Mouse (Mus musculus): ENCODE measurements around the gene 1700003E16Rik. TPM values are rescaled to one million over a fixed set of nuclear protein-coding genes. Genes with fewer than 3 reads are reported as not detected.

The 1700003E16Rik gene
- polyA plus RNA-seq, 1 experiment from 2014 or later = 8.1 TPM

GRCm38 (mm10) chr6:83165607-83166242 is 9.5 kb downstream of the 1700003E16Rik start, which contains the start of gene Dctn1:
Gene Dctn1, plus strand, starts transcription at chr6:83165920.
- no peaks in the 10 kb centered on the region for H3K36me3 ChIP-seq
- no peaks in the 10 kb centered on the region for H3K9me3 ChIP-seq
- WGBS = under 1% methylated on average over 48 of the region's 58 CpGs
- H3K4me1 ChIP-seq = peaks cover 43% of the 10 kb centered on the region
- H3K4me2 ChIP-seq = peak within 1 kb of the TSS; percentile 69
- peak within 1 kb of the TSS; percentile 79 for H3K27ac ChIP-seq
- ATAC-seq (ENCODE audit: borderline replicate concordance, extremely low read depth, low FRiP score, low TSS enrichment) = peak; percentile 86
- peak within 1 kb of the TSS; percentile 93 for H3K4me3 ChIP-seq
- H3K9ac ChIP-seq = peak within 1 kb of the TSS; percentile 96
- H3K27me3 ChIP-seq = peaks cover 26% of the 10 kb centered on the region

- peak overlapping the region; percentile 96 for H3K9ac ChIP-seq
- peak overlapping the region; percentile 69 for H3K4me2 ChIP-seq
- H3K4me1 ChIP-seq = peaks cover 40% of the 10 kb centered on the region
- H3K9me3 ChIP-seq = no peaks in the 10 kb centered on the region
- peak overlapping the region; percentile 93 for H3K4me3 ChIP-seq
- peak overlapping the region; percentile 79; the same call in 1 of the 2 replicates for H3K27ac ChIP-seq
- H3K36me3 ChIP-seq = no peaks in the 10 kb centered on the region
- H3K27me3 ChIP-seq = peaks cover 21% of the 10 kb centered on the region
- ATAC-seq (ENCODE audit: borderline replicate concordance, extremely low read depth, low FRiP score, low TSS enrichment) = no peak
- under 1% methylated on average over 12 of the region's 12 CpGs for WGBS
Measured at GRCm38 (mm10) chr6:83166243-83166630, 10.0 kb downstream of the 1700003E16Rik start.

- Histone ChIP-seq H3K4me2 (no peak overlapping the region), H3K36me3 (no peaks in the 10 kb centered on the region; the same call in 1 of the 2 replicates), H3K9ac (no peak overlapping the region), H3K27ac (no peak overlapping the region), H3K4me1 (peaks cover 22% of the 10 kb centered on the region), H3K9me3 (no peaks in the 10 kb centered on the region), H3K4me3 (no peak overlapping the region), H3K27me3 (no peaks in the 10 kb centered on the region)
- 59% methylated on average over 5 of the region's 5 CpGs for WGBS
- no peak for ATAC-seq (ENCODE audit: borderline replicate concordance, extremely low read depth, low FRiP score, low TSS enrichment)
Measured at GRCm38 (mm10) chr6:83169872-83170271, 13.7 kb downstream of the 1700003E16Rik start.

DNA sequence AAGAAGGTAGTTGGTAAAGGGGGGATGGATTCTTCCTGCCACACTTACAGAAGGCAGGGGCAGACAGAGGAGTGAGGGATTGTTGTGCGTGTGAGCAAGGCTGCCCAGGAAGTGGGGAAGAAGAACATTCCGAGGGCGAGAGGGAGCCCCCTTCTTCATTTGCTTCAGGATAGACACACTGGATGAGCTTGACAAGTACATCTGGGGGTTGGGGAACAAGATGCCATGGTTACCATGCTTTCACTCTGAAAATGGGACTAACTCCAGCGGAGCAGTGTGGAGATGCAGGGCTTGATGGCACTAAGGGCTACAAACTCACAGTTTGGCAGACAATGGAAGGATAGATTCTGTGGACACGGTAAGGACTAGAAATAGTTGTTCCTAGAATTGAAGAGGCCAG is 14.9 kb downstream of the 1700003E16Rik start:
- ATAC-seq (ENCODE audit: borderline replicate concordance, extremely low read depth, low FRiP score, low TSS enrichment) = no peak
- no peak overlapping the region for H3K4me2 ChIP-seq
- no peak overlapping the region for H3K4me3 ChIP-seq
- H3K27me3 ChIP-seq = no peaks in the 10 kb centered on the region
- H3K9ac ChIP-seq = no peak overlapping the region
- no peak overlapping the region for H3K27ac ChIP-seq
- H3K4me1 ChIP-seq = peaks cover 17% of the 10 kb centered on the region
- H3K9me3 ChIP-seq = no peaks in the 10 kb centered on the region
- WGBS = 71% methylated on average over 5 of the region's 5 CpGs
- H3K36me3 ChIP-seq = no peaks in the 10 kb centered on the region; the same call in 1 of the 2 replicates

GRCm38 (mm10) chr6:83172240-83172920 is 16.2 kb downstream of the 1700003E16Rik start:
- 66% methylated on average over 9 of the region's 9 CpGs for WGBS

GRCm38 (mm10) chr6:83175996-83176395 is 19.8 kb downstream of the 1700003E16Rik start:
- no peak overlapping the region for H3K27ac ChIP-seq
- no peak overlapping the region for H3K4me2 ChIP-seq
- no peak for ATAC-seq (ENCODE audit: borderline replicate concordance, extremely low read depth, low FRiP score, low TSS enrichment)
- H3K4me1 ChIP-seq = peaks cover 11% of the 10 kb centered on the region; the same call in 1 of the 2 replicates
- H3K9me3 ChIP-seq = no peaks in the 10 kb centered on the region
- no peaks in the 10 kb centered on the region for H3K27me3 ChIP-seq
- WGBS = 81% methylated on average over 8 of the region's 8 CpGs
- no peak overlapping the region for H3K9ac ChIP-seq
- no peaks in the 10 kb centered on the region; the same call in 1 of the 2 replicates for H3K36me3 ChIP-seq
- H3K4me3 ChIP-seq = no peak overlapping the region

More at GRCm38 (mm10) chr6:83172240-83172920, 16.2 kb downstream of the 1700003E16Rik start:
- Histone ChIP-seq H3K9me3 (no peaks in the 10 kb centered on the region), H3K36me3 (no peaks in the 10 kb centered on the region; the same call in 1 of the 2 replicates), H3K4me1 (peaks cover 6% of the 10 kb centered on the region; the same call in 1 of the 2 replicates), H3K9ac (no peak overlapping the region), H3K27ac (no peak overlapping the region), H3K27me3 (no peaks in the 10 kb centered on the region), H3K4me3 (no peak overlapping the region), H3K4me2 (no peak overlapping the region)
- ATAC-seq (ENCODE audit: borderline replicate concordance, extremely low read depth, low FRiP score, low TSS enrichment) = no peak

- WGBS = 23% methylated on average over 12 of the region's 12 CpGs
- Histone ChIP-seq H3K4me3 (peak overlapping the region; percentile 22), H3K4me2 (peak overlapping the region; percentile 42), H3K27me3 (no peaks in the 10 kb centered on the region), H3K9me3 (no peaks in the 10 kb centered on the region), H3K27ac (no peak overlapping the region), H3K36me3 (peaks cover 22% of the 10 kb centered on the region), H3K4me1 (peaks cover 11% of the 10 kb centered on the region; the same call in 1 of the 2 replicates), H3K9ac (0 out of 2 replicates have a peak overlapping the region, but pooled peaks have one; percentile 23)
- peak; percentile 74 for ATAC-seq (ENCODE audit: borderline replicate concordance, extremely low read depth, low FRiP score, low TSS enrichment)
Measured at GRCm38 (mm10) chr6:83179390-83180117, 23.4 kb downstream of the 1700003E16Rik start.

GRCm38 (mm10) chr6:83180605-83181004 is 24.4 kb downstream of the 1700003E16Rik start:
- H3K36me3 ChIP-seq = peaks cover 22% of the 10 kb centered on the region
- no peak overlapping the region for H3K27ac ChIP-seq
- peaks cover 15% of the 10 kb centered on the region for H3K4me1 ChIP-seq
- H3K9me3 ChIP-seq = no peaks in the 10 kb centered on the region
- 69% methylated on average over 6 of the region's 6 CpGs for WGBS
- ATAC-seq (ENCODE audit: borderline replicate concordance, extremely low read depth, low FRiP score, low TSS enrichment) = no peak
- no peaks in the 10 kb centered on the region for H3K27me3 ChIP-seq
- no peak overlapping the region for H3K4me3 ChIP-seq
- no peak overlapping the region for H3K9ac ChIP-seq
- H3K4me2 ChIP-seq = no peak overlapping the region

DNA sequence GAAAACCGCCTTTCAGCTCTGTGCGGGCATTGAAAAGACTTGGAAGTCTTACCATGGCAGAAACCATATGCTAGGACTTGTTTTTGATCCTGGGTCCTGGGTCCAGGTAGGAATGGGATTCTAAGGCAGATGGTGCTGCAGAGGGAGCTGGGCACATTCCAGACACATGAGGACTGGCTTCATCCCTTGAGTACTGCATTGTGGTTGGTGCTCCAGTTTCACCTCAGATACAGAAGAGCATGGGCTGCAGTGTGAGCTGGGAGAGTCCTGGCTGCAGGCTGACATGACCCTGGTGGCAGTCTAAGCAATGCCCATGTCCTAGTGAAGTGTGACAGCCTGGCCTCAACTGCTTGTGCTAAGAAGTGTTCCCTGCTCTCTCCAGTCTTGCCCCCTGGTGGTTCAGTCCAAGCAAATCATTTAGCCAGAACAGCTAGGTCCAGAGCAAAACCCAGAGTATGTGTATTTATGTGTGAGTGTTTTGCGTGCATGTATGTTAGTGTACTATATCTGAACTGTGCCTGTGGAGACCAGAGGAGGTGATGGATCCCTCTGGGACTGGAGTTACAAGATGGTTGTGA is 28.7 kb downstream of the 1700003E16Rik start:
- Histone ChIP-seq H3K27me3 (no peaks in the 10 kb centered on the region), H3K36me3 (peaks cover 27% of the 10 kb centered on the region), H3K9ac (no peak overlapping the region), H3K27ac (no peak overlapping the region), H3K9me3 (no peaks in the 10 kb centered on the region), H3K4me1 (peaks cover 12% of the 10 kb centered on the region), H3K4me2 (no peak overlapping the region), H3K4me3 (no peak overlapping the region)
- 90% methylated on average over 3 of the region's 3 CpGs for WGBS
- no peak for ATAC-seq (ENCODE audit: borderline replicate concordance, extremely low read depth, low FRiP score, low TSS enrichment)

DNA sequence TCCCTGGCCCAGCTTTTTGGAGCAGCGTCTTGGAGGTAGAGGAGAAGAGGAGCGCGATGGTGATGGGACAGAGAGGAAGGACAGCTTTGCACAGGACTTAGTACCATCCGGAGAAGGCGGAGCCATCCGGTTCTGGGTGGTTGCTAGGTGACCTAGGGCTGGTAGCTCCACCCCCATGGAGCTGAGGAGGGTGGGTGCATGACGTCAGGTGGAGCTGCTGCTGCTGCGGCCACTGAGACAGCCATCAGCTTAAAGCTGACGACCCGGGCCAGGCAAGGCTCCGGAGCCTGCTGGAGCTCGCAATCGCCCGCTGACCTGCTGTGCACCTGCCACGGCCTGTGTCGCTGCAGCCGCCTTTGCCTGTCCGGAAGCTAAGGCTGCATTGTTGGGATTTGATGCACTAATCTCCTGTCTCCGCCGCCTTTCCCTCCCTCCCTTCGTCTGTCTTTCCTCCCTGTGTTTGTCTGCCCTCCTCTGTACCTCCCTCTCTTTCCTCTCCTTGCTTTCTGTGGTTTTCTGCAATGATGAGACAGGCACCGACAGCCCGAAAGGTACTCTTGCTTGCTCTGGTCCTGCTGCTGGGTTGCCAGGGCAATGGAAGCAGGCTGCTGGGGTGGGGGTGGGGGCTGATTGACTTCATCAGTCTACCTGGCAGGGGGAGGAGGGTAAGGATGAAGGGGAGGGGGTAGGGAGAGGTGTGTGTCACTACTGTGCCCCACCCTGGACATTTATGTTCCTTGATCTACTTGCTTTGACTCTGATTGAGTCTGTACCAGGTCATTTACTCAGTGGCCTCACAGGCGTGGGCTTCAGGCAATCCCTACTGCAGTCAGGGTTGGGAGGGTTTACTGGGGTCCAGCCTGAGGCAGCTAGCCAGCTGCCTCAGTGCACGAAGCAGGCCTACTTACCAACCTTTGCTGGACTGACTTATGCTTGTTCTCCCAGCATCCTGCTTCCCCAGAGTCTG is 30.0 kb downstream of the 1700003E16Rik start:
- H3K27ac ChIP-seq = no peak overlapping the region
- no peaks in the 10 kb centered on the region for H3K27me3 ChIP-seq
- WGBS = 20% methylated on average over 25 of the region's 25 CpGs
- peak; percentile 76; the same call in 1 of the 2 replicates for ATAC-seq (ENCODE audit: borderline replicate concordance, extremely low read depth, low FRiP score, low TSS enrichment)
- H3K9me3 ChIP-seq = no peaks in the 10 kb centered on the region
- peaks cover 12% of the 10 kb centered on the region for H3K4me1 ChIP-seq
- no peak overlapping the region for H3K9ac ChIP-seq
- H3K4me2 ChIP-seq = peak overlapping the region; percentile 31; the same call in 1 of the 2 replicates
- peaks cover 39% of the 10 kb centered on the region for H3K36me3 ChIP-seq
- no peak overlapping the region for H3K4me3 ChIP-seq
